11 mouse cellular contexts compared by ENCODE assay signal in genomic region chr14:54786489-54786888, GRCm38 (mm10). TPM values are rescaled to one million over a fixed set of nuclear protein-coding genes. Genes with fewer than 3 reads are reported as not detected.
DNase-seq lines count a peak whose midpoint lies in the region; ATAC-seq and TF ChIP-seq lines count a peak whose summit lies in the region.
"Had no signal": no experiment of that assay in that cellular context is flagged by ENCODE, and none has a peak within 500 bp of the region (broad histone marks: within the 10 kb centered on the region; RNA-seq: fewer than 3 reads in every experiment).

No protein-coding gene starts in this region.

- peaks cover 5% of the 10 kb centered on the region for H3K4me1 ChIP-seq in liver, postnatal 0 days (ENCODE audit: insufficient read depth)
- H3K4me1 ChIP-seq in heart, postnatal 0 days (ENCODE audit: control insufficient read depth, insufficient read depth) = no peaks in the 10 kb centered on the region
- peaks cover 5% of the 10 kb centered on the region; the same call in 1 of the 2 replicates for H3K4me1 ChIP-seq in small intestine, adult 2 months (ENCODE audit: control insufficient read depth, insufficient read depth, insufficient read length, low read length)
- H3K4me1 ChIP-seq in forebrain, postnatal 0 days (ENCODE audit: insufficient read depth) = no peaks in the 10 kb centered on the region

- no peaks in the 10 kb centered on the region for H3K9me3 ChIP-seq in liver, postnatal 0 days (ENCODE audit: low read length)
- no peaks in the 10 kb centered on the region for H3K9me3 ChIP-seq in heart, postnatal 0 days (replicated peaks; ENCODE audit: control insufficient read depth, low read length)
- H3K9me3 ChIP-seq in forebrain, postnatal 0 days (ENCODE audit: low read length) = no peaks in the 10 kb centered on the region

- no peak for ATAC-seq in liver, postnatal 0 days
- peak; percentile 74 for ATAC-seq in heart, postnatal 0 days (ENCODE audit: insufficient read depth, low read depth)
- no peak for ATAC-seq in forebrain, postnatal 0 days

- no peaks in the 10 kb centered on the region for H3K36me3 ChIP-seq in liver, postnatal 0 days (replicated peaks; ENCODE audit: insufficient read depth, low read length)
- H3K36me3 ChIP-seq in heart, postnatal 0 days (replicated peaks; ENCODE audit: control insufficient read depth, insufficient read depth, low read length) = no peaks in the 10 kb centered on the region
- H3K36me3 ChIP-seq in small intestine, adult 2 months (ENCODE audit: control insufficient read depth, insufficient read depth, low read length) = no peaks in the 10 kb centered on the region
- no peaks in the 10 kb centered on the region for H3K36me3 ChIP-seq in forebrain, postnatal 0 days (ENCODE audit: insufficient read depth)

- no peak overlapping the region for H3K27ac ChIP-seq in liver, postnatal 0 days (ENCODE audit: low read depth)
- peak overlapping the region; percentile 27 for H3K27ac ChIP-seq in heart, postnatal 0 days (ENCODE audit: low read depth)
- H3K27ac ChIP-seq in small intestine, adult 2 months (ENCODE audit: insufficient read depth, low read depth, low read length) = peak overlapping the region; percentile 50
- no peak overlapping the region for H3K27ac ChIP-seq in forebrain, postnatal 0 days (ENCODE audit: low read depth, low read length)
- H3K27ac ChIP-seq: heart, adult 2 months had no signal

- no peak for TF ChIP-seq POLR2A in small intestine, adult 2 months (IDR thresholded peaks at IDR 0.05; ENCODE audit: low read depth, low read length)

- no peak overlapping the region for H3K4me3 ChIP-seq in liver, postnatal 0 days (ENCODE audit: low read depth, low read length)
- H3K4me3 ChIP-seq in heart, postnatal 0 days (ENCODE audit: low read depth, low read length) = no peak overlapping the region
- H3K4me3 ChIP-seq in small intestine, adult 2 months (ENCODE audit: low read depth, low read length) = no peak overlapping the region
- H3K4me3 ChIP-seq in forebrain, postnatal 0 days (ENCODE audit: low read depth, low read length) = no peak overlapping the region
- H3K4me3 ChIP-seq: heart, adult 2 months had no signal

- TF ChIP-seq EP300 in liver, postnatal 0 days (IDR thresholded peaks at IDR 0.05; ENCODE audit: low read depth) = no peak
- TF ChIP-seq EP300 in heart, postnatal 0 days (IDR thresholded peaks at IDR 0.05; ENCODE audit: low read depth) = no peak

- H3K9ac ChIP-seq in liver, postnatal 0 days (replicated peaks) = no peak overlapping the region
- no peak overlapping the region for H3K9ac ChIP-seq in heart, postnatal 0 days (replicated peaks; ENCODE audit: low read depth, low read length)
- H3K9ac ChIP-seq in forebrain, postnatal 0 days = no peak overlapping the region

- no peak for TF ChIP-seq CTCF in liver, postnatal 0 days (IDR thresholded peaks at IDR 0.05; ENCODE audit: low read depth)
- no peak for TF ChIP-seq CTCF in heart, postnatal 0 days (IDR thresholded peaks at IDR 0.05; ENCODE audit: low read depth)
- TF ChIP-seq CTCF in small intestine, adult 2 months (IDR thresholded peaks at IDR 0.05; ENCODE audit: extremely low read depth, insufficient read length, insufficient replicate concordance, low read depth, low read length) = no peak
- TF ChIP-seq CTCF in forebrain, postnatal 0 days (IDR thresholded peaks at IDR 0.05; ENCODE audit: low read depth) = no peak

- no peak overlapping the region for H3K4me2 ChIP-seq in liver, postnatal 0 days (ENCODE audit: low read depth, low read length)
- H3K4me2 ChIP-seq in heart, postnatal 0 days (ENCODE audit: low read depth, low read length) = peak overlapping the region; percentile 7; the same call in 1 of the 2 replicates
- no peak overlapping the region for H3K4me2 ChIP-seq in forebrain, postnatal 0 days (ENCODE audit: low read depth)

- WGBS in liver, postnatal 0 days (ENCODE audit: insufficient replicate concordance) = 73% methylated on average over 10 of the region's 10 CpGs
- WGBS in heart, postnatal 0 days = 22% methylated on average over 10 of the region's 10 CpGs
- 17% methylated on average over 10 of the region's 10 CpGs for WGBS in small intestine, adult 2 months
- 48% methylated on average over 10 of the region's 10 CpGs for WGBS in forebrain, postnatal 0 days

- peak; percentile 14 for DNase-seq in liver
- DNase-seq in liver, postnatal 0 days = no peak
- peak; percentile 64 for DNase-seq in adrenal gland, postnatal 14 days
- DNase-seq in heart, postnatal 0 days (ENCODE audit: low spot score) = peak; percentile 76
- DNase-seq in forebrain, postnatal 0 days = no peak
- no peak for DNase-seq in thymus, postnatal 36 days
- DNase-seq in frontal cortex, postnatal 36 days (ENCODE audit: low spot score in 2 of 2) = no peak

- peaks cover 18% of the 10 kb centered on the region for H3K27me3 ChIP-seq in liver, postnatal 0 days (ENCODE audit: insufficient read depth, low read length)
- peaks cover 5% of the 10 kb centered on the region; the same call in 1 of the 2 replicates for H3K27me3 ChIP-seq in heart, postnatal 0 days (ENCODE audit: control insufficient read depth, insufficient read depth, low read length)
- H3K27me3 ChIP-seq in small intestine, adult 2 months (ENCODE audit: control insufficient read depth, insufficient read depth, low read length) = no peaks in the 10 kb centered on the region
- H3K27me3 ChIP-seq in forebrain, postnatal 0 days (ENCODE audit: insufficient read depth, low read length) = no peaks in the 10 kb centered on the region

RNA-seq across cellular contexts. Expression of gene Slc7a8, which starts 4.7 kb away (rescaled TPM):
- polyA plus RNA-seq in liver, postnatal 0 days (2015; fragmentation: Nextera tagmentation; extraction: Ambion mirVana) = 2.2 and 2.8 TPM in 2 replicates
- total RNA-seq in adrenal gland, postnatal 14 days (2021) = 46.1 and 51.5 TPM in 2 replicates
- 3.1 and 3.2 TPM in 2 replicates for total RNA-seq in heart, postnatal 0 days (2014; rRNA removed; ENCODE audit: low replicate concordance)
- 1.2 and 1.3 TPM in 2 replicates for polyA plus RNA-seq in heart, postnatal 0 days (2015; fragmentation: Nextera tagmentation; extraction: Ambion mirVana)
- 39.5 and 174 TPM in 2 replicates for polyA plus RNA-seq in small intestine, adult 2 months (2012; rRNA removed)
- 11.8 and 13.3 TPM in 2 replicates for total RNA-seq in forebrain, postnatal 0 days (2014; rRNA removed)
- 12.5 and 14.5 TPM in 2 replicates for polyA plus RNA-seq in forebrain, postnatal 0 days (2015; fragmentation: Nextera tagmentation; extraction: Ambion mirVana)

RNA-seq across cellular contexts. Expression of gene Rnf212b, which starts 27.5 kb away (rescaled TPM):
- polyA plus RNA-seq in liver, postnatal 0 days (2015; fragmentation: Nextera tagmentation; extraction: Ambion mirVana) = not detected in 2 replicates
- 0.38 TPM in 1 of 2 replicates, not detected in the other for total RNA-seq in adrenal gland, postnatal 14 days (2021)
- not detected in 2 replicates for total RNA-seq in heart, postnatal 0 days (2014; rRNA removed; ENCODE audit: low replicate concordance)
- polyA plus RNA-seq in heart, postnatal 0 days (2015; fragmentation: Nextera tagmentation; extraction: Ambion mirVana) = 0.15 TPM in 1 of 2 replicates, not detected in the other
- not detected in 2 replicates for polyA plus RNA-seq in small intestine, adult 2 months (2012; rRNA removed)
- total RNA-seq in forebrain, postnatal 0 days (2014; rRNA removed) = not detected in 2 replicates
- polyA plus RNA-seq in forebrain, postnatal 0 days (2015; fragmentation: Nextera tagmentation; extraction: Ambion mirVana) = not detected in 2 replicates
- total RNA-seq: heart, adult 2 months had no signal
- polyA plus RNA-seq: cerebellum, adult 2 months; limb, embryonic 14.5 days had no signal

Comparison
In these comparisons a context has a peak if more than half of its experiments do, and no peak if none do; other contexts are left out.
1. DNase-seq: peak in liver (single experiment), adrenal gland, postnatal 14 days (single experiment) and heart, postnatal 0 days (single experiment); none in liver, postnatal 0 days (single experiment), forebrain, postnatal 0 days (single experiment), thymus, postnatal 36 days (0 of 2) and frontal cortex, postnatal 36 days (0 of 2).
2. H3K27ac ChIP-seq: peak in heart, postnatal 0 days (single experiment) and small intestine, adult 2 months (single experiment); none in liver, postnatal 0 days (single experiment) and forebrain, postnatal 0 days (single experiment).